Mouse (Mus musculus) kidney, adult 2 months (tissue): Measurements from ENCODE around the gene Npas3.

Experiments used
- CTCF ChIP-seq: fragments of 200-500 bp; conservative IDR thresholded peaks from 2 replicates; pipeline ENCODE4 v1.5.1; 2011; ENCODE audit warnings: low read depth, mild to moderate bottlenecking, control low read depth, low read length, moderate library complexity, mixed read lengths; ENCODE audit not compliant: insufficient read depth, insufficient read length
- POLR2A ChIP-seq: fragments of 200-500 bp; IDR thresholded peaks from one replicate; pipeline ENCODE4 v1.6.1; 2011; ENCODE audit warnings: low read depth, low read length, control low read depth

GRCm38 (mm10) chr12:53836031-53836790 lies 587.7 kb downstream of the Npas3 start:
- TF ChIP-seq CTCF = no peak
- TF ChIP-seq POLR2A = no peak
